Mouse (Mus musculus): ENCODE data around the gene Gm20388.

Gm20388 gene

GRCm38 (mm10) chr8:120259206-120259605 lies 348.6 kb downstream of the Gm20388 start:
- DNase-seq (ENCODE audit: low read depth, low spot score): no peak

GRCm38 (mm10) chr8:120260677-120261076 lies 350.0 kb downstream of the Gm20388 start:
- no peak for DNase-seq (ENCODE audit: low read depth, low spot score)

- no peak for DNase-seq (ENCODE audit: low read depth, low spot score)
These were observed 350.9 kb downstream of the Gm20388 start for GRCm38 (mm10) chr8:120261338-120262120.

DNA sequence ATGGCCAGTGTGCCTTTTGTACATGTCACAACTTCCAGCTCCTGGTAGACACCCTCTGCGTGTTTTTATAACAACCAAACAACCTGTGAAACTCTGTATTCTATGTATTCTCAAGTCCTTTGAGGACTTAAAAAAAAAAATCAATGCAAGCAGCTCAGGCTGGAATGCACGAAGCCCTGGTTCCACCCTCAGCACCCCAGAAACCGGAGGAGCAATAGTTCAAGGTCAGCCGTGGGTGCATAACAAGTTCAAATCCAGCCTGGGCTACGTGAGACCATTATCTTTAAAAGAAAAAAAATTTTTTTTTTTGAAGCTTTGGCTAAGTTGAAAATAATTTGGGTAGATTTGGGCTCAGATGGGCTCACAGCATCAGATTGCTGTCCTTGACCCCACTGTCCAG lies 353.2 kb downstream of the Gm20388 start:
- no peak for DNase-seq (ENCODE audit: low read depth, low spot score)

- DNase-seq (ENCODE audit: low read depth, low spot score): no peak
These were observed 353.8 kb downstream of the Gm20388 start for GRCm38 (mm10) chr8:120264388-120264943.

GRCm38 (mm10) chr8:120264944-120265453 lies 354.4 kb downstream of the Gm20388 start:
- no peak for DNase-seq (ENCODE audit: low read depth, low spot score)

- no peak for DNase-seq (ENCODE audit: low read depth, low spot score)
These were observed 354.8 kb downstream of the Gm20388 start for GRCm38 (mm10) chr8:120265471-120265870.

DNA sequence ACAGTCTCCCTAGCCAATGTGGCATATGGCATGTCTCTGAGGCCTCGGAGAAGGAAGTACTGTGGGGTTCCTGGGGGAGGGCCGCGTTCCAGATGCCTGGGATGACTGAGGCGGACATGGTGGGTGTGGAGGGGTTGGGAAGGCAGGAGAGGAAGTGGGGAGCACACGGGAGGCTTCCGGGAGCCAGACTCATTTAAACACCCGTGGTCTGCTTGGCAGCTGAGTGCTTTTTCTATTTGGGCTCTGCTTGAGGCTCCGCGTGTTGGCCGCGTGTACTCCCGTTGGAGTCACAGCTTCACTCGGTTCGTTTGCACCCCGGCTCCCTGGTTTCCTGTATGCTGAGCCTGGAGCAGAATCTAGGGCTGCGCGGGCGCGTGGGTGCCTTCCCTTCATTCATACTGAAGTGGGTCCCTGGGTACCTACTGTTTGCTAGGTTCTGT lies 357.9 kb downstream of the Gm20388 start:
- DNase-seq (ENCODE audit: low read depth, low spot score): no peak

DNA sequence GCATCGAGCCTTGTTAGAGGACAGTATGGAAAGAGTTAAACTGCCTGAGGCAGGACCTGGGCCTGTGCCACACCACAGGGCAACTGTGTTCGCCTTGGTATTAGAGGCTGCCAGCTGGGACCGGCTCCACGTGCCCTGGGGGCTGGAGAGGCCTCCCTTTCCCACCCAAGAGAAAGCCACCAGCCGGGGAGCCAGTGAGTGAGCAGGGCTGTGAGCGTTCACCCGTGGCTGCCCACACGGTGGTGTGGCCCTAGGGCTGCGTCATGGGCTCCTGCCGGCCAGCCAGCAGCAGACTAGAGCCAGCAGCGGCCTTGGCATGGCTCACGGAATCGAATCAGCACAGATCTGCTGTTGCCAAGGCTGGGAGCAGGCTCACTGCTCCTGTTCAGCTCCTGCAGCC lies 359.8 kb downstream of the Gm20388 start:
- DNase-seq (ENCODE audit: low read depth, low spot score): no peak

- DNase-seq (ENCODE audit: low read depth, low spot score): no peak
These were observed 362.8 kb downstream of the Gm20388 start for GRCm38 (mm10) chr8:120273430-120273829.

- peak; percentile 76 for DNase-seq (ENCODE audit: low read depth, low spot score)
These were observed 365.6 kb downstream of the Gm20388 start for GRCm38 (mm10) chr8:120276051-120276890.

DNA sequence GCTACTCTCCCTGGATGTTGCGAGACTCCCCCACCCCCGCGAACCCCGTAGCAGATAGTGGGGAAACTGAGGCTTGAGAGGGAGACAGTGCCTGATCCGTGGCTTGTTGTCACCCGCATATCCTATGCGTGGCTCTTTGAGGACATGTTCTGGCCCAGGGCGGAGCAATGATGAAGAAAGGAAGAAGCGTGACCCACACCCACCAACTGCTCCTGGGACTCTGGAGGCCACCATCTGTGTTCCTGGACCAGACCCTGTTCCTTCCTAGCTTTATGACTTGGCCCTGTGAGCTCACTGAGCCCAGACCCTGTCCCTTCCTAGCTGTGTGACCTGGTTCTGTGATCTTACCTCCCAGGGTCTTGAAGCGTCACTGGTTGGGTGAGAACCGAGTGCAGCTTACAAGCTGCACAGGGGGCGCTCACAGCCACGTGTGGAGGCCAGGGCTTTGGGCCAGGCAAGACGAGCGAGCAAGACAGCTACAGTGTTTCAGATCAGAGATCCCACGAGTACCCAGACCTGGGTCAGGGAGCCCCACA lies 366.3 kb downstream of the Gm20388 start:
- DNase-seq (ENCODE audit: low read depth, low spot score): no peak

GRCm38 (mm10) chr8:120278009-120278408 lies 367.4 kb downstream of the Gm20388 start:
- no peak for DNase-seq (ENCODE audit: low read depth, low spot score)

DNA sequence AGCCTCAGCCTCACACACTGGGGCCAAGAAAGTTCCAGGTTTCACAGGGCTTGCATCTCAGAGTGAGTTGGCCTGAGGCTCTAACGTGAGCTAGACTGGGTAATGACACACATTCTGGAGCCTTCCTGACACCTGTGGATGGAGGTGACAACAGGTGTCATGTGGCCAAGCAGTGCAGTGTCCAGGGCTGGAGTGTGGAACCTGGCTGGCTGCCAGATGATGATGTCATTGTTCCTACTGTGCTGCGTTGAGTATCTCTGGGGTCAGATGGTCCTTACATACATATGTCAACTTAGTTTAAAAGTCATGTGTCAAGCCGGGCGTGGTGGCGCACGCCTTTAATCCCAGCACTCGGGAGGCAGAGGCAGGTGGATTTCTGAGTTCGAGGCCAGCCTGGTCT lies 368.8 kb downstream of the Gm20388 start:
- DNase-seq (ENCODE audit: low read depth, low spot score): no peak

- DNase-seq (ENCODE audit: low read depth, low spot score): peak; percentile 54
These were observed 370.8 kb downstream of the Gm20388 start for GRCm38 (mm10) chr8:120281487-120281886.

DNA sequence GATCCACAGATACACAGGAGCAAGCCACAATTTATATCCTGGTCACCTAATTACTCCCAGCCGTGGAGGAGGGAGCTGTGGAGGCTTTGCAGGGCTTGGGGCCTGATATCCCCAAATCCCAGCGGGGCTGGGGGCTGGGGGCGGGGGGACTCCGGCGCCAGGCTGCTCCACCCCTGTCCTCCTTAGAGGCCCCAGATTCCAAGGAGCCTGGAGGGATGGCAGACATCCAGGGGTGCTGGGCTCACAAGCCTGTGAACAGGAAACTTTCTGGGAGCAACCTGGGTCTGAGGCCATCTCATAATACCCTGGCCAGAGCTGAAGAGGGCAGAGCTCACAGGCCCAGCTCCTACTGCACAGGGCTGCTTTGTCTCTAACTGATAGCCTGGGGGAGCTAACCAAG lies 371.8 kb downstream of the Gm20388 start:
- DNase-seq (ENCODE audit: low read depth, low spot score): no peak

DNA sequence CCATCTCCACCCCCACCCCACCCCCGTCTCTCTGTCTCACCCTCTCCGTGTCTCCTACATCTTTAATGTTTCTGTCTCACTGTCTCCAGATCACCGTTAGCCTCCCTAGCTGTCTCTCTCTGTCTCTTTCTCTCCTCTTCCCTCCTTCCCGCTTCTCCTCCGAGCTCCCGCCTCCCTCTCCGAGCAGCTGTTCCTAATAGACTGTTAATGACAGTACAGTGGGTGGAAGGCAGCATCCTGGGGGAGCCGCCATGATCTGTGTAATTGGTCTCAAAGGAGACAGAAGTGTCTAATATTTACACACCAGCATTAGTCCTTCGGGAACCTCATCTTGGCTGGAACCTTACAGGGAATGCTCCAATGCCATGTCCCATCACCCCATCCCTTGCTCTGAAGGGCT lies 373.6 kb downstream of the Gm20388 start:
- DNase-seq (ENCODE audit: low read depth, low spot score): no peak

DNA sequence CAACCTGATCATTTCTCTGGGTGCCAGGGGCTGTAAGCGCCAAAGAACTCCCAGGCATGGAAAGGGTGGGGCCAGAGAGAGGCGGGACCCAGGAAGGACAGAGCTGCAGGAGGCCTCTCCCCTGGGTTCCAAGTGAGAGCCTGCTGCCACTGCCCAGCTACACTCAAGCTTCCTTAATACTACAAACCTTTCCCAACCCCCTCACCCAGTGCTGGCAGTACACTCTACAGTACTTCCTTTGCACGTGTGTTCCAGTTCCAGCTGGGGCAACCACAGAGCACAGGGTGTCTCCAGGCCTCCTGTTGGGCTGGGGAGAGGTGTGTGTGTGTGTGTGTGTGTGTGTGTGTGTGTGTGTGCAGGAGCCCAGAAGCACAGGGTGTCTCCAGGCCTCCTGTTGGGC lies 374.4 kb downstream of the Gm20388 start:
- DNase-seq (ENCODE audit: low read depth, low spot score): no peak

DNA sequence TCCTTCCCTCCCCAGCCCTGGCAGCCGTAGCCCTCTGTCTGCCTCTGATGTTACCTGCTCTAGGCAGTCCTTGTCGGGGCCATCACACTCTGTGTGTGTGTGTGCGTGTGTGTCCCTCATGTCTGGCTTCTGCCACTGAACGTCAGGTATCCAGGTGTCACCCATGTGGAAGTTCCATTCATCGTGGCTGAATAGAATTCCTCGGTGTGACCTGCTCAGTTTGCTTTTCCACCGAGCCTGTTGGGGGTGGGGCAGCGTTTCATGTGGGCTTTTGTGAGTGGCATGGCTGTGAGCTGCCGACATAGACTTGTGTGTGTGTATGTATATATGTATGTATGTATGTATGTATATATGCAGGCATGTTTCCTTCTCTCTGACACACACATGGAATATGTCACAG lies 375.2 kb downstream of the Gm20388 start:
- DNase-seq (ENCODE audit: low read depth, low spot score): no peak

GRCm38 (mm10) chr8:120288122-120288908 lies 377.7 kb downstream of the Gm20388 start:
- DNase-seq (ENCODE audit: low read depth, low spot score): peak; percentile 75

GRCm38 (mm10) chr8:120289191-120289590 lies 378.6 kb downstream of the Gm20388 start:
- DNase-seq (ENCODE audit: low read depth, low spot score): no peak

Measured in c-Kit-negative CD71-positive TER-119-positive erythroid progenitor cells, embryonic 14.5 days (primary cell).